Mouse (Mus musculus) testis, adult 2 months (tissue): Measurements from ENCODE around the gene Sde2.

Experiments
- CTCF ChIP-seq: fragments of 200-500 bp; IDR thresholded peaks from 2 replicates; pipeline ENCODE4 v1.5.1; 2012; ENCODE audit warnings: low read depth, mild to moderate bottlenecking, inconsistent platforms, low read length, moderate library complexity; ENCODE audit not compliant: control insufficient read depth, insufficient read depth, insufficient replicate concordance
- POLR2A ChIP-seq: fragments of 200-500 bp; IDR thresholded peaks from 2 replicates; pipeline ENCODE4 v1.6.1; 2012; ENCODE audit warnings: low read depth, mild to moderate bottlenecking, inconsistent platforms, low read length, moderate library complexity; ENCODE audit not compliant: control insufficient read depth

GRCm38 (mm10) chr1:180875126-180875525 lies 24.2 kb downstream of the Sde2 start:
- TF ChIP-seq POLR2A (no peak), CTCF (no peak)
